Mouse (Mus musculus) bone marrow macrophage, adult 2 months (primary cell): ENCODE measurements around the gene Atp5s.

Experiments
- CTCF ChIP-seq: IDR thresholded peaks from 2 replicates; pipeline ENCODE4 v1.5.1; 2012; ENCODE audit warnings: low read depth, mild to moderate bottlenecking, low read length, moderate library complexity
- POLR2A ChIP-seq: IDR thresholded peaks from 2 replicates; pipeline ENCODE4 v1.6.1; 2012; ENCODE audit warnings: mild to moderate bottlenecking, low read depth, low read length, borderline replicate concordance

DNA sequence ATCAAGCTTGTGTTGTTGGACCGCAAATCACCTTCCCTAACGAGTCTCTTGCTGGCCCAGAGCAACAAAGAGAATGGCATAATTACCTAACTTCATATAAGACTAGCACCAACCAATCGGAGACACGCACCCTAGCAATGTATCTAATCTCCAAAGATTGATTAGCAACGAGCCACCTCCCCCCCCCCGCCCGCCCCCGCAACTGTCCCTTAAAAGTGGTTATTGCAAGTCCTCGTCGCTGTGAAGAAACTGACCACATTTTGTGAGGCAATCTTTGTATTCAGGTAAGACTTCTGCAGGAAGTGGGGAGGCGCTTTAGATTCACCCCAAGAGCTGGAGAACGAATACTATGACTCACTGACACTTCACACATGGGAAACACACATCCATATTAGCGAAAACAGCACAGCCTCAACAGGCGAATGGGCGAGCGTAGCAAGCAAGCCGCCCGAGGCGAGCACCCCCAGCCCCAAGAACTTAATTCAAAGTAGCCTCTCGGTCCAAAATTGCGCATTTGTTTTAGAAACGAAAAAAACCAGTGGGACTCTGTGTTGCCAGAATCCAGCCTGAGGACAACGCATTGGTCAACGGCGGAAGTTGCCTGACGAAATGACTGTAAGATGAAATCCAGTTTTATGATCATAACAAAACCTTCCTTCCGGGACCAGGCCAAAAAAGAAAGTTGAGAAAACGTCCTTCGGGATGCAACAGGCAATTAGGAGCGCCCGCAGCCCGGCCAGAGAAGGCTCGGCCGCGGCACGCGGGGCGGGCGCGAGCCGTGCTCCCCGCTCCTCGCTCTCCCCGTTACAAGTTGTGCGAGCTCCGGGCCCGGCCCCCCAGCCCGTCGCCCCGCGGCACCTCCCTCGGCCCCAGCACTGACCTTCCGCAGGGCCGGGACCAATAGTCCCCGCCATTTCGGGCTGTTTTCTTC, 43.9 kb upstream of the Atp5s start:
- TF ChIP-seq POLR2A (no peak), CTCF (no peak)
